Mouse (Mus musculus): ENCODE results near the gene Man2a2. TPM values are rescaled to one million over a fixed set of nuclear protein-coding genes. Genes with fewer than 3 reads are reported as not detected.
"Not testable (repeated sequence)": the region's sequence is repeated elsewhere in the genome, so short reads cannot be mapped to it uniquely, and the experiment has no call there.

The Man2a2 gene
- polyA plus RNA-seq, 1 experiment: 40.4 TPM

DNA sequence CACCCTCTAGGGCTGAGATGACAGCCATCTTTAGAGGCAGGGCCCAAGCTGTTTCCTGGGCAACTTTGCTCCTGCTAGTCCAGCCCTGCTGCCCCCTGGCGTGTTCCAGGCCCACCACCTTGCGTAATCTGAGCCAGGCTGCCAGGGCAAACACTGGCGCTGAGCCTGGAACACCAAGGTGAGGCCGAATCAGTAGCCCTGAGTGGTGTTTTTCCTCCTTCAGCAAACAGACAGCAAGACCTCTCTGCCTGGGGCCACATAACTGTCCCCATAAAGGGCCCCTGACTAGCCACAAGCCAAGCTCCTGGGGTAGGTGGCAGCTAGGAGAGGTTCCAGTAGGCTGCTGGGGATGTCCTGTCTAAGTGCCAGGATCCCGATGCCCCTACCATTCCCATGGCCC, 28.9 kb upstream of the Man2a2 start:
- TF ChIP-seq CTCF (conservative IDR thresholded peaks at IDR 0.05; ENCODE audit: insufficient read depth, insufficient read length, low read depth, low read length) (peak; percentile 33; the same call in 1 of the 2 replicates), POLR2A (IDR thresholded peaks at IDR 0.05; ENCODE audit: low read depth, low read length) (no peak)
- Histone ChIP-seq H3K27me3 (replicated peaks; ENCODE audit: control insufficient read depth, insufficient read depth, low read length) (no peaks in the 10 kb centered on the region), H3K4me1 (ENCODE audit: control insufficient read depth, insufficient read depth, low read length) (peaks cover 20% of the 10 kb centered on the region), H3K27ac (ENCODE audit: insufficient read depth, low read depth, low read length) (peak overlapping the region; percentile 85), H3K4me3 (ENCODE audit: insufficient read depth, low read depth, low read length) (peak overlapping the region; percentile 16; the same call in 1 of the 2 replicates), H3K36me3 (ENCODE audit: control insufficient read depth, insufficient read depth, low read length) (peaks cover 9% of the 10 kb centered on the region)
- peak; percentile 92 for DNase-seq
- 26% methylated on average over 5 of the region's 5 CpGs for WGBS

DNA sequence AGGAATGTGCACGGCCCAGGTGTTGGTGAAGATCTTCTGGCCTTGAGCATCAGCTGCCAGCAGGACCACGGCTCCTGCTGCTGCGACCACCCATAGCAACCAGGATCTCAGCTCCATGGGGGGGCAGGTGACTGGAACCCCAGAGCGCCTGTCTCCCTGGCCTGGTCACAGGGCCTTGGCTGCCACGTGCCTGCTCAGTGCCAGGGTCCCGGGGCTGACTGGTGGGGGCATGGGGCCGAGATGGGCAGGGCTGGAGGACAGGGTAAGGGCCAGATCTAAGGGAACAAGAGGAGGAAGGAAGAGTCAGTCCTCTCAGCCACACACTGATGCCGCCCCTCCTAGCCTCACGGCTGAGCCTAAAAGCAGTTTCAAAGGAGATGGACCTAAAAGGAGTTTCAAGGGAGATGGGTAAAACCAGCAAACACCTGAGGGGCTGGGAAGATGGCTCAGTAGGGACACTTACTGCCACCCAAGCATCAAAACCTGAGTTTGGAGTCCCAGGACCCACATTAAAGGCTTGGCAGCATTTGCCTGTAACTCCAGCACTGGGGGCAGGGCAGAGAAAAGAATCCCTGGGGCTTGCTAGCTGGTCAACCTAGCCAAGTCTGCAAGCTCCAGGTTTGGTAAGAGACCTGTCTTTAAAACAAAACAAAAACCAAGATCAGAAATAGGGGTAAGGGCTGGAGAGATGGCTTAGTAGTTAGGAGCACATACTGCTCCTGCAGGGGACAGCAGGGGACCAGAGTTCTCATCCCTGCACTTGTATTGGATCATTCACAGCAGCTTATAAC, 27.7 kb upstream of the Man2a2 start:
- 68% methylated on average over 9 of the region's 9 CpGs for WGBS
- H3K27ac ChIP-seq (ENCODE audit: insufficient read depth, low read depth, low read length): no peak overlapping the region
- no peak overlapping the region for H3K4me3 ChIP-seq (ENCODE audit: insufficient read depth, low read depth, low read length)
- peaks cover 9% of the 10 kb centered on the region for H3K36me3 ChIP-seq (ENCODE audit: control insufficient read depth, insufficient read depth, low read length)
- TF ChIP-seq POLR2A (IDR thresholded peaks at IDR 0.05; ENCODE audit: low read depth, low read length) (no peak), CTCF (conservative IDR thresholded peaks at IDR 0.05; ENCODE audit: insufficient read depth, insufficient read length, low read depth, low read length) (0 out of 2 replicates have a peak, but pooled peaks have one; percentile 5)
- H3K4me1 ChIP-seq (ENCODE audit: control insufficient read depth, insufficient read depth, low read length): peaks cover 20% of the 10 kb centered on the region
- no peaks in the 10 kb centered on the region for H3K27me3 ChIP-seq (replicated peaks; ENCODE audit: control insufficient read depth, insufficient read depth, low read length)
- no peak for DNase-seq

DNA sequence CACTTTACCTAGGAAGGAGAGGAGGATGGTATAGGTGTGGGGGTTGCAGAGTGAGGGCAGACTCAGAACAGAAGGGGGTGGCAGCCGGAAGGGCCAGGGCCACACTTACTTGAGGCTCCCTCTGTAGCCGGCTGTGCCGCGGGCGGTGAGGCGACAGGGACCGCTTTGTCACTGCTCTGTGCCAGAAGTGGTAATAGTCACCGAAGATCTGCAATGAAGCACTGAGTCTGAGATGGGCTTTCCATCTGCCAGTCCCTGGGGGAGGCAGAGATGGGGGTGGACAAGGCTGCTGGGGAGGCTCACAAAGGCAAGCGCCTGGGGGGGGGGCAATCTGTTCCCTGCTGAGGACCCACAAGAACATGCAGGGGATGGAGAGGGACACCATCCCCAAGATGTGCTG, 26.8 kb upstream of the Man2a2 start:
- TF ChIP-seq POLR2A (IDR thresholded peaks at IDR 0.05; ENCODE audit: low read depth, low read length) (no peak), CTCF (conservative IDR thresholded peaks at IDR 0.05; ENCODE audit: insufficient read depth, insufficient read length, low read depth, low read length) (no peak)
- Histone ChIP-seq H3K36me3 (ENCODE audit: control insufficient read depth, insufficient read depth, low read length) (peaks cover 12% of the 10 kb centered on the region), H3K4me3 (ENCODE audit: insufficient read depth, low read depth, low read length) (no peak overlapping the region), H3K27ac (ENCODE audit: insufficient read depth, low read depth, low read length) (no peak overlapping the region), H3K4me1 (ENCODE audit: control insufficient read depth, insufficient read depth, low read length) (peaks cover 20% of the 10 kb centered on the region), H3K27me3 (replicated peaks; ENCODE audit: control insufficient read depth, insufficient read depth, low read length) (no peaks in the 10 kb centered on the region)
- 96% methylated on average over 9 of the region's 9 CpGs for WGBS
- no peak for DNase-seq

DNA sequence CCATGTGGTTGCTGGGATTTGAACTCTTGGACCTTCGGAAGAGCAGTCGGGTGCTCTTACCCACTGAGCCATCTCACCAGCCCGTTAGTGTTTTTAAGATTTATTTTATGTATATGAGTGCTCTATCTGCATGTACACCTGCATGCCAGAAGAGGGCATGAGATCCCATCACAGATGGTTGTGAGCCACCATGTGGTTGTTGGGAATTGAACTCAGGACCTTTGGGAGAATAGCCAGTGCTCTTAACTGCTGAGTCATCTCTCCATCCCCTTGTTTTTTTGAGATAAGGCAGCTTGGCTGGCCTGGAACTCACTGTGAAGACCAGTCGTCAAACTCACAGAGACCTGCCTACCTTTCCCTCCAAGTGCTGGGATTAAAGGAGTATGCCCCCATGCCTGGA, 25.3 kb upstream of the Man2a2 start:
- H3K27ac ChIP-seq (ENCODE audit: insufficient read depth, low read depth, low read length); H3K27me3 ChIP-seq (replicated peaks; ENCODE audit: control insufficient read depth, insufficient read depth, low read length); H3K4me3 ChIP-seq (ENCODE audit: insufficient read depth, low read depth, low read length): not testable (repeated sequence)
- peaks cover 20% of the 10 kb centered on the region for H3K4me1 ChIP-seq (ENCODE audit: control insufficient read depth, insufficient read depth, low read length)
- TF ChIP-seq CTCF (conservative IDR thresholded peaks at IDR 0.05; ENCODE audit: insufficient read depth, insufficient read length, low read depth, low read length): 0 out of 2 replicates have a peak, but pooled peaks have one; percentile 16
- H3K36me3 ChIP-seq (ENCODE audit: control insufficient read depth, insufficient read depth, low read length): peaks cover 13% of the 10 kb centered on the region
- DNase-seq: peak; percentile 25
- WGBS: 68% methylated on average over 4 of the region's 4 CpGs

DNA sequence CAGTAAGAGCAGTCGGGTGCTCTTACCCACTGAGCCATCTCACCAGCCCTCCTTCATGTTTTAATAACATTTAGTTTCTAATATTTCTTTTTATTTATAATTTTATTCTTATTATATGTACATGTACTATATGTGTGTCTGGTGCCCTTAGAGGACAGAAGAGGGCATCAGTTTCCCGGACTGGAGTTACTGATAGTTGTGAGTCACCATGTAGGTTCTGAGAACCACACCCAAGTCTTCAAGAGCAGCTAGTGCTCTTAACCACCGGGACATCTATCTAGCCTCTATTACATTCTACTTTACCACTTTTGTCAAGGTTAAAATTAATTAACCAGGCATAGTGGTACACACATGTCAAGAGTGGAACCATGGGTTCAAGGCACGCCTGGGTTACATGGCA, 23.4 kb upstream of the Man2a2 start:
- TF ChIP-seq POLR2A (IDR thresholded peaks at IDR 0.05; ENCODE audit: low read depth, low read length): no peak
- no peak for TF ChIP-seq CTCF (conservative IDR thresholded peaks at IDR 0.05; ENCODE audit: insufficient read depth, insufficient read length, low read depth, low read length)
- H3K4me3 ChIP-seq (ENCODE audit: insufficient read depth, low read depth, low read length): no peak overlapping the region
- H3K36me3 ChIP-seq (ENCODE audit: control insufficient read depth, insufficient read depth, low read length): peaks cover 17% of the 10 kb centered on the region
- H3K27ac ChIP-seq (ENCODE audit: insufficient read depth, low read depth, low read length): no peak overlapping the region
- DNase-seq: no peak
- WGBS: 85% methylated on average over 4 of the region's 4 CpGs
- peaks cover 7% of the 10 kb centered on the region; the same call in 1 of the 2 replicates for H3K4me1 ChIP-seq (ENCODE audit: control insufficient read depth, insufficient read depth, low read length)
- H3K27me3 ChIP-seq (replicated peaks; ENCODE audit: control insufficient read depth, insufficient read depth, low read length): no peaks in the 10 kb centered on the region

DNA sequence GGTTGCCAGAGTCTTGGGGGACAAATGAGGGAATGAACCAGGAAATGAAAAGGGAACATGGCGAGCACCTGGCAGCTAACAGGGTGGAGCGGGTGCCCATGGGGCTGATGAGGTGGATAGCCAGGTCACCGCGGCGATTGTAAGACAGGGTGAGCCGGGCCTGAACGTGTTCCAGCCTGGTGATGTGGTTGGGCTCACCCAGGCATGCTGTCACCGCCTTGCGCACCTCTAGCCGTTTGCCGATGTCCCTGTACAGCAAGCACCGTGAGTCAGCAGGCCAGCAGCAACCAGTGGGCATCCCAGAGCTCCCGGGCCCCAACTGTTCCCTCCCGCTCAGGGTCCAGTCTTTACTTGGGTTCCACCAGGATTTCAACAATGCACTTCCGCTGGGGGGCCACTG, 20.9 kb upstream of the Man2a2 start:
- peaks cover 17% of the 10 kb centered on the region for H3K36me3 ChIP-seq (ENCODE audit: control insufficient read depth, insufficient read depth, low read length)
- no peaks in the 10 kb centered on the region for H3K27me3 ChIP-seq (replicated peaks; ENCODE audit: control insufficient read depth, insufficient read depth, low read length)
- no peak for DNase-seq
- no peak overlapping the region for H3K4me3 ChIP-seq (ENCODE audit: insufficient read depth, low read depth, low read length)
- no peak for TF ChIP-seq CTCF (conservative IDR thresholded peaks at IDR 0.05; ENCODE audit: insufficient read depth, insufficient read length, low read depth, low read length)
- TF ChIP-seq POLR2A (IDR thresholded peaks at IDR 0.05; ENCODE audit: low read depth, low read length): no peak
- H3K4me1 ChIP-seq (ENCODE audit: control insufficient read depth, insufficient read depth, low read length): no peaks in the 10 kb centered on the region
- 86% methylated on average over 15 of the region's 15 CpGs for WGBS
- H3K27ac ChIP-seq (ENCODE audit: insufficient read depth, low read depth, low read length): no peak overlapping the region

DNA sequence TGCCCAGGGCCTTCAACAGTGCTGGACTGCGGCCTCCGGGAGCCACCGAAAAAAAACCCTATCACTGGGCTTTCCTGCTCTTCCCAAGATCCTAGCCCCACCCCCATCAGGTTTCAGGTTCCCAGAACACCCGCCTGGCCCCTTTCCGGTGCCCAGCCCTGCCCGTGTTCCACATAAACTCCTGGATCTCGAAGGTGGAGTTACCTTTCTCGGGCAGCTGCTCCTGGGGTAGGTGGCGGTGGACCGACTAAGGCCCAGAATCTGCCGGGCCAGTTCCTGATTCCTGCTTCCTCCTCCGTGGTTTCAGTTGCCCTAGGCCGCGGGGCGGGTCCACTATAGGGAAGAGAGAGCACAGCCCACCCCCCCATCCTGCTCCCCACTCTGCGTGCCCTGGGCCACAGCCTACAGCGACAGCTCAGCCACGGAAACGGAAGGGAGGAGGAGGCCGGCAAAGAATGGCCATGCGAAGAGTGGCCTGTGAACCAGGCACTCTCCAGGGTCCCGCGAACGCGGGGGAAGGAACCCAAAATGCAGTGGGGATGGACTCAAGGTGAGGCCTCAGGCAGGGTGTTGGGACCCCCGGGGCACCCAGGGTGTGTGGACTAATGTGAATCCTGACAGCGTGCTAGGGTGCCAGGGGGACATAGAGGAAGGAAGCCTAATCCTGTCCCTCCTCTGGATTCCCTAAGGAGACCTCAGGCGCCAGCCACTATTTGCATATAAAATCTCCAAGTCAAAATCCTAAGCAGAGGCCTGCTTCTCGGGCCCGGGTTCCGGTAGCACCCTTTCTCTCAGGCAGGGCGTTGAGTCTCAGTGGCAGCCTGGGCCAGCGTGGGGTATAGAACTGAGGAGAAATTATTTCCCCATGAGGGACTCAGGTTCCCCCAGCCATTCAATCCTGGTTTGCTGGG, 16.7 kb upstream of the Man2a2 start, which contains the start of gene Fes:
TSS of gene Fes (minus strand) at position 314 of the 911 bp plus-strand sequence.
- peak within 1 kb of the TSS; percentile 86 for H3K27ac ChIP-seq (ENCODE audit: insufficient read depth, low read depth, low read length)
- DNase-seq: peak; percentile 84
- TF ChIP-seq POLR2A (IDR thresholded peaks at IDR 0.05; ENCODE audit: low read depth, low read length): no peak
- no peak for TF ChIP-seq CTCF (conservative IDR thresholded peaks at IDR 0.05; ENCODE audit: insufficient read depth, insufficient read length, low read depth, low read length)
- no peaks in the 10 kb centered on the region for H3K27me3 ChIP-seq (replicated peaks; ENCODE audit: control insufficient read depth, insufficient read depth, low read length)
- 15% methylated on average over 33 of the region's 33 CpGs for WGBS
- H3K4me3 ChIP-seq (ENCODE audit: insufficient read depth, low read depth, low read length): peak within 1 kb of the TSS; percentile 38
- H3K4me1 ChIP-seq (ENCODE audit: control insufficient read depth, insufficient read depth, low read length): no peaks in the 10 kb centered on the region
- H3K36me3 ChIP-seq (ENCODE audit: control insufficient read depth, insufficient read depth, low read length): peaks cover 4% of the 10 kb centered on the region
